Mouse (Mus musculus) small intestine, adult 2 months (tissue): ENCODE measurements around the gene Nme1. TPM values are rescaled to one million over a fixed set of nuclear protein-coding genes. Genes with fewer than 3 reads are reported as not detected.

Experiments used
- H3K27ac ChIP-seq: fragments of 200-500 bp; 2 replicates; pipeline ENCODE4 v1.5.1; 2012; ENCODE audit warnings: low read depth, low read length, control low read depth, inconsistent platforms; ENCODE audit not compliant: insufficient read depth
- H3K27me3 ChIP-seq: fragments of 200-500 bp; 2 replicates; pipeline ENCODE4 v1.6.1; 2012; ENCODE audit warnings: mild to moderate bottlenecking, moderate library complexity, low read length, inconsistent platforms; ENCODE audit not compliant: control insufficient read depth, insufficient read depth
- H3K36me3 ChIP-seq: fragments of 200-500 bp; 2 replicates; pipeline ENCODE4 v1.6.1; 2012; ENCODE audit warnings: mild to moderate bottlenecking, low read length, control low read depth, inconsistent platforms; ENCODE audit not compliant: control insufficient read depth, insufficient read depth
- H3K4me1 ChIP-seq: fragments of 200-500 bp; 2 replicates; pipeline ENCODE4 v1.6.1; 2012; ENCODE audit warnings: low read length, inconsistent platforms, mixed read lengths; ENCODE audit not compliant: control insufficient read depth, insufficient read depth, insufficient read length
- H3K4me3 ChIP-seq: fragments of 200-500 bp; 2 replicates; pipeline ENCODE4 v1.5.1; 2012; ENCODE audit warnings: low read depth, mild to moderate bottlenecking, control low read depth, inconsistent platforms, low read length, moderate library complexity
- CTCF ChIP-seq: fragments of 200-500 bp; IDR thresholded peaks from 2 replicates; pipeline ENCODE4 v1.5.1; 2012; ENCODE audit warnings: low read depth, mild to moderate bottlenecking, control low read depth, inconsistent platforms, low read length, moderate library complexity, mixed read lengths; ENCODE audit not compliant: insufficient replicate concordance, insufficient read length; ENCODE audit errors: extremely low read depth
- POLR2A ChIP-seq: fragments of 200-500 bp; IDR thresholded peaks from 2 replicates; pipeline ENCODE4 v1.6.1; 2012; ENCODE audit warnings: low read depth, mild to moderate bottlenecking, control low read depth, inconsistent platforms, low read length, moderate library complexity
- WGBS: fragments of 180-500 bp; shearing (Covaris S2); methylation state at CpG from one replicate; pipeline ENCODE4 v1.1.7; 2018; 5-methylcytosine and 5-hydroxymethylcytosine counted together
- polyA plus RNA-seq: library from polyadenylated mRNA; depleted of rRNA; stranded (reverse); fragments of >200 nt; gene quantifications from 2 replicates; pipeline ENCODE4 v1.2.3, GENCODE M21; 2012

Gene Nme1
- polyA plus RNA-seq, 1 experiment = 50.1 TPM

DNA sequence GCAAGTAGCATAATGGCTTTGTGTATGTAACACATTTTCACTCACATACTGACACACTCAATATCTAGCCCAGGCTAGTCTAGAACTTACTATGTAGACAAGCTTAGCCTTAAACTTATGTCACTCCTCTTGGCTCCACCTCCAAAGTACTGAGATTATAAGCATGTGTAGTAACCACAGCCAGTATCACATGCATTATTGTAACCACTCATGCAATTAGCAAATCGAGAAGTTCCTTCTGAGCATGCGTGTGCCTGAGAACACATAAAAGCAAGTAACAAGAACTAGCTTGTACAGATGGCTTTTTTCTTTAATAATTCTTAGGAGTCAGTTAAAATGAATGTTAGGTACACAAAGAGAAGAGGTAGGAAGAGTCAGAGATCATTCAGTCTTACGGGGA lies 16.3 kb upstream of the Nme1 start:
- Histone ChIP-seq H3K36me3 (no peaks in the 10 kb centered on the region), H3K27me3 (no peaks in the 10 kb centered on the region), H3K27ac (no peak overlapping the region), H3K4me1 (peaks cover 16% of the 10 kb centered on the region; the same call in 1 of the 2 replicates), H3K4me3 (no peak overlapping the region)
- WGBS = 88% methylated on average over 3 of the region's 3 CpGs
- TF ChIP-seq CTCF = no peak
- no peak for TF ChIP-seq POLR2A

DNA sequence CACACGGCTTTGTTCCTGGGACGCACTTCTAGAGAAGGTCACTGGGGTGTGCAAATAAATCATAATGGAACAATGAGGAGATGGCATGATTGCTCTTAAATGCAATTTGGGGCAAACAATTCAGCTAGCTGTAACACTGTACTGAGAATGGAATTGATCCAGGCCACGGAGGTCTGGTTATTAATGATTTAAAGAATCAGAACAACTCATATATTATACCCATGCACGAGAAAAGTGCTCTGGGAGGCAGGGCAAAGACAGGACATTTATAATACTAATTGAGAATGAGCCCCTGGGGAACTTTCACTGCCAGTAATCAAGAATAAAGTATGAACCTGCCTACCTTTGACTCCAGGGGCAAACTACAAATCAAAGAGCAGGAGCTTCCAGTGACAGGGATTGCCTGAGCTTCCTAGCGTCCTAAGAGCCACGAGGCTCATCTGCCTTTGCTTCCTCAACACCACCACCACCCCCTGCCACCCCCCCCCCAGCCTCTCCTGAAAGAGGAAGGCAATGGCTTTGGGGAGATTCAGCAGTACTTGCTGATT lies 11.3 kb upstream of the Nme1 start:
- Histone ChIP-seq H3K36me3 (no peaks in the 10 kb centered on the region), H3K4me1 (peaks cover 2% of the 10 kb centered on the region; the same call in 1 of the 2 replicates), H3K4me3 (no peak overlapping the region), H3K27me3 (no peaks in the 10 kb centered on the region), H3K27ac (no peak overlapping the region)
- no peak for TF ChIP-seq POLR2A
- TF ChIP-seq CTCF = no peak
- 28% methylated on average over 6 of the region's 6 CpGs for WGBS

DNA sequence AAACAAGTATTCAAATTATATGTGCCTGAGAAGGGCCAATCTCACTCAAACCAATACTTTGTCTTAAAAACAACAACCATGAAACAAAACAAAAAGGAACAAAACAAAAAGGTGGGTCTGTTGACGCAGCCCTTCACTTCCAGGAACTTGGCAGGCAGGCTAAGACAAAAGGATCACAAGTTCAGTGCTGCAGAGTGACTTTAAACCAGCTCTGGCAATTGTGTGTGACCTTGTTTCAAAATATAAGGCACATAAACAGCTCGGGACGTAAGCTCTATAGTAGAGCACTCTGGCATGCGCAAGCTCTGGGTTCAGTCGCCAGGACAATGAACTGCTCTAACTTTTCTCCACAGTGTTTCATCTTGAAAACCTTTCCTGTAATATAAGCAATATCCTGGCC lies 4.6 kb upstream of the Nme1 start:
- no peaks in the 10 kb centered on the region for H3K27me3 ChIP-seq
- 88% methylated on average over 5 of the region's 5 CpGs for WGBS
- H3K27ac ChIP-seq = no peak overlapping the region
- H3K4me1 ChIP-seq = no peaks in the 10 kb centered on the region
- no peaks in the 10 kb centered on the region for H3K36me3 ChIP-seq
- H3K4me3 ChIP-seq = no peak overlapping the region
- no peak for TF ChIP-seq POLR2A
- TF ChIP-seq CTCF = no peak

DNA sequence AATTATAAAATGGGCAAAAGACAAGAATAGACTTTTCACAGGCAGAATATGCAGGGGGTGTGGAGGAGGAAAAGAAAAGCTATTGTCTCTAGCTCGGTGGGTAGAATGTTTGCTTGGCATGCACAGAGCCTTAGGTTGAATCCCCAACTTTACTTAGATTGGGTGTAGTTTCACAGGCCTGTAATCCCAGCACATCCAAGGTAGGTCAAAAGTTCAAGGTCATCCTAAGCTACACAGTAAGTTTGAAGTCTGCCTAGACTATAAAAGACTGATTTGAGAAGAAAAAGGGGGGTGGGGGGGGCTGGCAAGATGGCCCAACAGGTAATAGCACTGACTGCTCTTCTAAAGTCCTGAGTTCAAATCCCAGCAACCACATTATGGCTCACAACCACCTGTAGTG lies 1.5 kb upstream of the Nme1 start:
- Histone ChIP-seq H3K36me3 (peaks cover 7% of the 10 kb centered on the region), H3K27me3 (no peaks in the 10 kb centered on the region), H3K4me3 (no peak overlapping the region), H3K4me1 (no peaks in the 10 kb centered on the region; the same call in 1 of the 2 replicates), H3K27ac (no peak overlapping the region)
- TF ChIP-seq POLR2A (no peak), CTCF (no peak)
- WGBS = 75% methylated on average over 1 of the region's 1 CpGs

DNA sequence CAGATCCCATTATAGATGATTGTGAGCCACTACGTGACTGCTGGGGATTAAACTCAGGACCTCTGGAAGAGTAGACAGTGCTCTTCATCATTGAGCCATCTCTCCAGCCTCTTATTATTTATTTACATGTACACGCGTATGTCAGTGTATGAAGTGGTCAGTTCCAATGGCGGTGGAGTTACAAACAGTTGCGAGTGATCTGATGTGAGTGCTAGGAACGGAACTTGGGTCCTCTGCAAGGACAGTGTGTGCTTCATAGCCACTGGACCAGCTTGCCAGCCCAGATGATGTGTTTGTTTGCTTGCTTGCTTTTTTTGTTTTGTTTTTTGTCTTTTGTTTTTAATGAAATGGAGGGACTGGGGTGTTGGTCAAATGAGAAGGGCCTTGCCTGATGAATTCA lies 850 bp upstream of the Nme1 start:
- H3K27ac ChIP-seq = no peak overlapping the region

DNA sequence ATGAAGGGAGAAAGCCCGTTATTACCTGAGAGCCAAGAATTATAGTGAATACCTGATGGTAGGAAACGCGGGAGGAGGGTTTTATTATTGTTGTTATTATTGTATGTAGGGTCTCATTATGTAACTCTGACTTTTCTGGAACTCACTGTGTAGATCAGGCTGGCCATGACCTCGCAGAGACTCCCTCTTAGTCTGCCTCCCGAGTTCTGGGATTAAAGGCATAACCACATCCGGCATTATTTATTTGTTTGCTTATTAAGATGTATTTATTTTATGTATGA lies 467 bp upstream of the Nme1 start:
- Histone ChIP-seq H3K27me3 (no peaks in the 10 kb centered on the region), H3K4me1 (no peaks in the 10 kb centered on the region; the same call in 1 of the 2 replicates), H3K4me3 (no peak overlapping the region), H3K27ac (no peak overlapping the region), H3K36me3 (peaks cover 11% of the 10 kb centered on the region)
- WGBS = 31% methylated on average over 6 of the region's 6 CpGs
- TF ChIP-seq CTCF (no peak), POLR2A (no peak)

More for the DNA sequence above, 850 bp upstream of the Nme1 start:
- TF ChIP-seq POLR2A = no peak
- no peak for TF ChIP-seq CTCF
- Histone ChIP-seq H3K4me3 (no peak overlapping the region), H3K27me3 (no peaks in the 10 kb centered on the region), H3K4me1 (no peaks in the 10 kb centered on the region; the same call in 1 of the 2 replicates), H3K36me3 (peaks cover 9% of the 10 kb centered on the region)
- WGBS = 95% methylated on average over 6 of the region's 6 CpGs

DNA sequence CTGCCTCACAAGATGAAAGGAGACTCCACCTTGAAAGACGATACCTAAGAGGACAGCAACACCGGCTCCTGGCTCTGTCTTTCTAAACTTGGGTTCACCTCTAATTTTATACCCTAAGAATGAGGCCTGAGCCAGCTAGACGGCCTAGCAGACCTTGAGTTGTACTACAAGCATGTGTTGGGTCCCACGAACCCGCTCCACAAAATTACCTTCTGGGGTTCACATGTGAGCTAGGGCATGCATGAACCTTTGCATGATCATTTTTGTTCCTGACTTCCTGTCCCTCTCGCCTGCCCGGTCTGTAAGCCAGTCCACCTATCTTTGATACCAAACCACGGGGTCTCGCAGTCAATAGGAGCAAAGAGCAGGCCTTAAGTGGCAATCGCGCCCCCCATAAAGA lies 940 bp downstream of the Nme1 start:
- Histone ChIP-seq H3K36me3 (peaks cover 13% of the 10 kb centered on the region), H3K27me3 (no peaks in the 10 kb centered on the region), H3K27ac (peak overlapping the region; percentile 18), H3K4me3 (peak overlapping the region; percentile 73), H3K4me1 (no peaks in the 10 kb centered on the region; the same call in 1 of the 2 replicates)
- TF ChIP-seq POLR2A (no peak), CTCF (no peak)
- WGBS = 3% methylated on average over 11 of the region's 11 CpGs
